In genomic region chr5:29150146-29150545, GRCm38 (mm10) we compare ENCODE assay signal across 8 mouse cellular contexts.
"Had no signal": no experiment of that assay in that cellular context is flagged by ENCODE, and none has a peak within 500 bp of the region (broad histone marks: within the 10 kb centered on the region; RNA-seq: fewer than 3 reads in every experiment).

No protein-coding gene starts in this region.

- DNase-seq: kidney, adult 2 months; left cerebral cortex, postnatal 4 days; thymus, postnatal 36 days had no signal

- H3K9me3 ChIP-seq: limb, embryonic 13.5 days; midbrain, embryonic 13.5 days; stomach, embryonic 15.5 days had no signal

- ATAC-seq: intestine, embryonic 16.5 days; midbrain, embryonic 13.5 days had no signal

- H3K27ac ChIP-seq: limb, embryonic 13.5 days; liver, embryonic 14.5 days; midbrain, embryonic 13.5 days; stomach, embryonic 15.5 days had no signal

- H3K36me3 ChIP-seq: limb, embryonic 13.5 days; midbrain, embryonic 13.5 days; stomach, embryonic 15.5 days had no signal

- H3K9ac ChIP-seq: limb, embryonic 13.5 days; liver, embryonic 14.5 days; midbrain, embryonic 13.5 days; stomach, embryonic 15.5 days had no signal

- H3K4me3 ChIP-seq: limb, embryonic 13.5 days; midbrain, embryonic 13.5 days; stomach, embryonic 15.5 days had no signal

- H3K27me3 ChIP-seq: limb, embryonic 13.5 days; midbrain, embryonic 13.5 days; stomach, embryonic 15.5 days had no signal

- H3K4me1 ChIP-seq: limb, embryonic 13.5 days; midbrain, embryonic 13.5 days; stomach, embryonic 15.5 days had no signal

- H3K4me2 ChIP-seq: limb, embryonic 13.5 days; midbrain, embryonic 13.5 days; stomach, embryonic 15.5 days had no signal
